Mouse (Mus musculus): ENCODE data around the gene Adgrd1. TPM values are rescaled to one million over a fixed set of nuclear protein-coding genes. Genes with fewer than 3 reads are reported as not detected.
"Not testable (repeated sequence)": the region's sequence is repeated elsewhere in the genome, so short reads cannot be mapped to it uniquely, and the experiment has no call there.

The Adgrd1 gene
- total RNA-seq, 2 experiments from 2014 or later = 7.1 to 8.5 TPM

GRCm38 (mm10) chr5:129092345-129093065, 4.0 kb upstream of the Adgrd1 start:
- DNase-seq (ENCODE audit: low spot score in 2 of 2) = no peak

- no peak for DNase-seq (ENCODE audit: low spot score in 2 of 2)
Observed at GRCm38 (mm10) chr5:129093158-129093557, 3.4 kb upstream of the Adgrd1 start.

- no peak for DNase-seq (ENCODE audit: low spot score in 2 of 2)
Observed at GRCm38 (mm10) chr5:129094236-129094635, 2.3 kb upstream of the Adgrd1 start.

- DNase-seq (ENCODE audit: low spot score in 2 of 2) = no peak
Observed at GRCm38 (mm10) chr5:129104043-129104442, 7.5 kb downstream of the Adgrd1 start.

GRCm38 (mm10) chr5:129111729-129112128, 15.2 kb downstream of the Adgrd1 start:
- no peak for DNase-seq (ENCODE audit: low spot score in 2 of 2)

GRCm38 (mm10) chr5:129113741-129114476, 17.4 kb downstream of the Adgrd1 start:
- DNase-seq (ENCODE audit: low spot score in 2 of 2) = no peak

- no peak for DNase-seq (ENCODE audit: low spot score in 2 of 2)
Observed at GRCm38 (mm10) chr5:129116299-129116698, 19.7 kb downstream of the Adgrd1 start.

GRCm38 (mm10) chr5:129117593-129118113, 21.1 kb downstream of the Adgrd1 start:
- DNase-seq (ENCODE audit: low spot score in 2 of 2) = no peak

GRCm38 (mm10) chr5:129118523-129118922, 22.0 kb downstream of the Adgrd1 start:
- no peak for DNase-seq (ENCODE audit: low spot score in 2 of 2)

- no peak for DNase-seq (ENCODE audit: low spot score in 2 of 2)
Observed at GRCm38 (mm10) chr5:129119146-129119545, 22.6 kb downstream of the Adgrd1 start.

- no peak for DNase-seq (ENCODE audit: low spot score in 2 of 2)
Observed at GRCm38 (mm10) chr5:129121654-129122285, 25.2 kb downstream of the Adgrd1 start.

GRCm38 (mm10) chr5:129122491-129122890, 25.9 kb downstream of the Adgrd1 start:
- DNase-seq (ENCODE audit: low spot score in 2 of 2) = no peak

GRCm38 (mm10) chr5:129124070-129124828, 27.7 kb downstream of the Adgrd1 start:
- no peak for DNase-seq (ENCODE audit: low spot score in 2 of 2)

GRCm38 (mm10) chr5:129128310-129128709, 31.8 kb downstream of the Adgrd1 start:
- not testable (repeated sequence) for DNase-seq (ENCODE audit: low spot score in 2 of 2)

- DNase-seq (ENCODE audit: low spot score in 2 of 2) = no peak
Observed at GRCm38 (mm10) chr5:129130301-129130700, 33.8 kb downstream of the Adgrd1 start.

- DNase-seq (ENCODE audit: low spot score in 2 of 2) = no peak
Observed at GRCm38 (mm10) chr5:129137405-129137804, 40.9 kb downstream of the Adgrd1 start.

- no peak for DNase-seq (ENCODE audit: low spot score in 2 of 2)
Observed at GRCm38 (mm10) chr5:129138576-129138975, 42.0 kb downstream of the Adgrd1 start.

GRCm38 (mm10) chr5:129142801-129143200, 46.3 kb downstream of the Adgrd1 start:
- no peak for DNase-seq (ENCODE audit: low spot score in 2 of 2)

- DNase-seq (ENCODE audit: low spot score in 2 of 2) = no peak
Observed at GRCm38 (mm10) chr5:129145307-129145935, 48.9 kb downstream of the Adgrd1 start.

GRCm38 (mm10) chr5:129146892-129147509, 50.5 kb downstream of the Adgrd1 start:
- DNase-seq (ENCODE audit: low spot score in 2 of 2) = no peak
